26 mouse cellular contexts compared by ENCODE assay signal in the genomic region with DNA sequence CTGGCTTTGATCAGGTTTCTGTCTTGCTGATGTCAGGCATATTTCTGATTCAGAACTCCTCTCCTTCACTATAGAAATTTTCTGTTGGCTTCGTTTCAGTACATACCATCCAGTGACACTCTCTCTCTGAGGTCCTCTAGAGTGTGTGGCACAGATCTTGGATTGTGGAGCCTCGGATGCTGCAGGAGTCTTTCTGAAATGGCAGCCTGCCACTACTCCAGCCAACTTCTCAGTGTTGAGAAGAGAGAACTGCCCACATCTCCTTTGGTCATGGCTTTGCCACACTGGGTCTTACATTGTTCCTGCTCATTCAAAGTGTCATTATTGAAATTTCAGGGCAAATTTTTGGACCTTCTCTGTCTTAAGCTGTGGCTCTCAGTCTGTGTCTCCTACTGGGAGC.
"Had no signal": no experiment of that assay in that cellular context is flagged by ENCODE, and none has a peak within 500 bp of the region (broad histone marks: within the 10 kb centered on the region; RNA-seq: fewer than 3 reads in every experiment).

No protein-coding gene starts in this region.

- DNase-seq: gastrocnemius, adult 2 months; gastrocnemius, postnatal 10 days; gastrocnemius, postnatal 25 days; heart, adult 18-20 months; heart, postnatal 10 days; heart, postnatal 4 days; kidney, adult 18-20 months; kidney, adult 8-10 months; kidney, postnatal 10 days; kidney, postnatal 25 days; kidney, postnatal 4 days; liver; liver, embryonic 13.5 days had no signal

- ATAC-seq: inflammation-experienced regulatory T-cells, adult 6 months; intestine, embryonic 15.5 days; intestine, postnatal 0 days had no signal

- H3K36me3 ChIP-seq: heart, embryonic 10.5 days; heart, embryonic 12.5 days; hindbrain, embryonic 10.5 days; intestine, embryonic 15.5 days; limb, embryonic 10.5 days; limb, embryonic 12.5 days; liver, embryonic 13.5 days; liver, embryonic 15.5 days had no signal

- H3K9ac ChIP-seq: heart, embryonic 12.5 days; hindbrain, embryonic 14.5 days; intestine, embryonic 15.5 days; limb, embryonic 12.5 days; liver, embryonic 13.5 days; liver, embryonic 15.5 days had no signal

- H3K27ac ChIP-seq: gastrocnemius, adult 2 months; heart, embryonic 10.5 days; hindbrain, embryonic 10.5 days; hindbrain, embryonic 14.5 days; intestine, embryonic 15.5 days; layer of hippocampus, adult 2 months; left cerebral cortex, adult 2 months; limb, embryonic 10.5 days; limb, embryonic 12.5 days; liver, embryonic 13.5 days; liver, embryonic 15.5 days had no signal

- H3K9me3 ChIP-seq: heart, embryonic 10.5 days; heart, embryonic 12.5 days; hindbrain, embryonic 10.5 days; intestine, embryonic 15.5 days; limb, embryonic 10.5 days; limb, embryonic 12.5 days; liver, embryonic 13.5 days; liver, embryonic 15.5 days had no signal

- H3K4me3 ChIP-seq: gastrocnemius, adult 2 months; heart, embryonic 10.5 days; heart, embryonic 12.5 days; hindbrain, embryonic 10.5 days; intestine, embryonic 15.5 days; layer of hippocampus, adult 2 months; left cerebral cortex, adult 2 months; limb, embryonic 10.5 days; limb, embryonic 12.5 days; liver, embryonic 13.5 days; liver, embryonic 15.5 days had no signal

- H3K4me1 ChIP-seq: heart, embryonic 10.5 days; heart, embryonic 12.5 days; intestine, embryonic 15.5 days; limb, embryonic 10.5 days; limb, embryonic 12.5 days; liver, embryonic 13.5 days; liver, embryonic 15.5 days had no signal

- H3K27me3 ChIP-seq: heart, embryonic 12.5 days; intestine, embryonic 15.5 days; limb, embryonic 12.5 days; liver, embryonic 13.5 days; liver, embryonic 15.5 days had no signal

- H3K4me2 ChIP-seq: heart, embryonic 12.5 days; hindbrain, embryonic 14.5 days; intestine, embryonic 15.5 days; limb, embryonic 12.5 days; liver, embryonic 11.5 days; liver, embryonic 13.5 days; liver, embryonic 15.5 days had no signal
